Mouse (Mus musculus) gastrocnemius, adult 18-20 months (tissue): ENCODE measurements around the gene Smarcad1. TPM values are rescaled to one million over a fixed set of nuclear protein-coding genes. Genes with fewer than 3 reads are reported as not detected.
A peak's percentile ranks its signal among the peaks of the same experiment; 100 is the strongest.

Source experiments
- DNase-seq: peaks from one replicate; pipeline ENCODE4 v3.0.0; 2021; ENCODE audit warnings: low spot score
- total RNA-seq, 2 experiments: library from RNA; stranded (reverse); gene quantifications; 2 replicates each; pipeline ENCODE4 v1.2.3; 2021

Smarcad1 gene
- total RNA-seq, 2 experiments from 2014 or later = 9.1 to 9.6 TPM

DNA sequence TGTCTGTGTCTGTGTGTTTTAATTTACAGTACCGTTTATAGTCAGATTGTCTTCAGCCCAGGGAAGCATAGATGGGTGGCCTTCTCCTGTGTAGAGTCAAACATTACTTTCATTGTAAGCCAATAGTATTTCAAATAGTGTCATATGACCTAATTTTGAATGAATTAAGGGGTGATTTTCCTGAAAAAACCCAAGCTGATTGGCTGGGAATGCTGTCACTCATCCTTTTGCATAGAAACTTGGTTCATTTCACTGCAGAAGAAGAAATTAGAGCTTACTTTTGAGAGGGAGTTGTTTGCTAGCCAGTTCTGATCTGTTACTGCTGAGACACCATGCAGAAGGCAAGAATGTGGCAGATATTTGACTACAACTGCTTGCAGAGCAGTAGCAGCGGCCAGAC lies 32.8 kb downstream of the Smarcad1 start:
- DNase-seq = no peak

DNA sequence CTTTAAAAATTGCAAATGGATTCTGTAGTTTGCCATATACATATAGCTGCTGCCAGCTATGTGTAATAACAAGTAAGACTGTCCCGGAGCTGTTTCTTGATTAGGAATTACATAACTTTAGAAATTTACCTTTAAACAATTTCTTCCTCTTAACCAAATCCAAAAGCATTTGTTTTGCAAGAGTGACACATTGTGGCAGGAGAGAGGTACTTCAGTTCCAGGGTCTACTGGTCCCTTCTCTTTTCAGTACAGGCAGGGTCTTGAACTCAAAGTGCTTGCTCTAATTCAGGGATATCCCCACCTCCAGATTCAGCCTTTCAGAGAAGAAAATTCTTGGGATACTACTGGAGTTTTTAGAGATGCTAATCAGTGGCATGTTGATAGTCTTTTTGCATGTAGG lies 36.8 kb downstream of the Smarcad1 start:
- no peak for DNase-seq

DNA sequence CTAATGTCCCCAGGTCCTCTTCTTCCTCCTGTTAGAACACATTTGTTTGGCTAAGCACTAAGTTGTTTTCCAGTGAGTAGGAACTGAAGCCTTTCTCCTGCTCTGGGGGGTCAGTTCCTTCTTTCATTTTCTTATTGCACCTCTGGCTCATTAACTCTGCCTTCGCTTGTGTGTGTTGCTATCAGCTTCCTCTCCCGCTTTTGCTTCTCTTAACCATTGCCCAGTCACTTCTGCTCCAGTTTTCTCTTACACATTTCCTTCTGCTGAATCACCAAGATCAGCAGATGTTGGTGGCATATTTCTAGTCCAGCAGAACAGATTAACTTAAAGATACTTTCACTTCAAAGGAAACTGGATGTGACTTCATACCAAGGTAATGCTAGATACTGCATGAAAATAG lies 72.5 kb downstream of the Smarcad1 start:
- no peak for DNase-seq

DNA sequence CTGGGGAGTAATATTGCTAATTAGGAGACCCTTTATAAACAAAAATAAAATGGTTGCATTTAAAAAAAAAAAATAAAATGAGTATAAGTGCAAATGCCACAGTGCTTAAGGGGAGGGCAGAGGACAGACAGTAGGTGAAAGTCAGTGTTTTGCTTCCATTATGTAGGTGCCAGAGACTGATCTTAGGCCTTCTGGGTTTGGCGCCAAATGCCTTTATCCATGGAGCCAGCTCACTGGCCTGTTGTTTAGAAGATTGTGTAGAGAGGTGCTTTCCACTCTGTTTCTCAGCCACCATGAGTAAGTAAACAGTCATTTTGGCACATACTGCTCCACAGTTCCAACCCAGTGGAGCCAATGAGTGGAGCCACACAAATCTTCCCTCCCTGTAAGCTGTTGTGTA lies 75.2 kb downstream of the Smarcad1 start:
- DNase-seq = no peak

DNA sequence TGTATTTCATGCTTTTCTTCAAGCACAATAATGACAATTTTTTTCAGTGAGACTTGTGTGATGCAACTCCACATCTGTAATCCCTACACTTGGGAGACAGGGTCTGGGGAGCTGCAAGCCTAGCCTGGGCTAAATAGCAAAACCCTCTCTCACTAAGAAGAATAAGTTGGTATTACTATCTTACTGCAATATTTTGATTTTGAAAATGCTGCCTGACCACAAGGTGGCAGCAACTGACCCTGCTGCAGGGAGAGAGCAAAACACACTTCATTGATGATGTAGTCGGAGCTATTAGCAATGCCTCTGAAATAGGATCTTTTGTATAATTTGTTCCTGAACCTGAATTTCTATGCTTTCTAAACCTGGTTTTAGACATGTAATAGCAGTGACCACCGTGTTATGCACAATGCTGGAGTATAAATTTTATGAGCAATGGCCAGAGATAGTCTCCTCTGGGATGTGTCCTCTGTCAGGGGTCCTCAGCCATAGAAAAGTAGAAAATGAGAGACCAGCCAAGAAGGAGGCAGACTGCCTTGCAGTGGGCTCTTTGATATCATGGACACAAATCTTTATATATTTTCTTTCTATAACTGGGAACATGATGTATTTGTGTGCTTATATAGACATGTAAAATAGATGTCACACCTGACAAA lies 83.8 kb downstream of the Smarcad1 start:
- peak; percentile 18 for DNase-seq

DNA sequence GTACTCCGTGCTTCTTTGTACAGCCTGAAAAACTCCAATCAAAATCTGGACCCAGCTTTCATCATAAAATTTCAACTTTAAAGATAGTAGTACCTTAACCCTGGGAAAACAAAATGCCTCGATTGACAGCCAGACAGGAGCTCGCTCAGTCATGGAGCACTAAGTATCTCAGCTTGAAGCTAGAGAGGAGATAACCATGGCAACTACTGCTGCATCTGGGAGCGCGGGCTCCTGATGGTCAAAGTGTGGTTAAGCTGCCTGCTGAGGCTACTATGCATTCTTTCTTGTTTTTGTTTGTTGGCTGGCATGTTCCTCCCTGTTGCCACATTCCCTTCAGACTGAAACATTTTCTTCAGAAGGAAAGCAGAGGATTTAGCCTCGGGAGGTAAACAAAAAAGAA lies 90.0 kb downstream of the Smarcad1 start:
- no peak for DNase-seq

DNA sequence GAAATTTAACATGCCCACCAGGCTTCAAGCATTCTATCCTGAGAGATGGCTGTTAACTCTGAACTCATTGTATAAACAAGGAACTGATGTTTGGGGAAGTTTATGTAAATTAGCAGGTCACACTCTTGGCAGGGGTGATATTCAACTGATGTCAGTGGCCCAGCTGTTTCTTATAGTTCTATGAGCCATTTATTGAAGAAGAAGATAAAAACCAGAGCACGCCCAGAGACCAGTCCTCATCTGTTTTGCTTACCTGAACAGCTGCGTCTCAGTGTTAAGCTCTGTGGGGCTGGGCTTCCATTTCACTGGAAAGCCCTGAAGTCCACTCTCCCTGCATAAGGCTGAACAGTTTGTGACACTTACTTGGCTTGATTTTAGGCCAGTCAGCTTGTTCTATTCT lies 95.4 kb downstream of the Smarcad1 start:
- DNase-seq = no peak

DNA sequence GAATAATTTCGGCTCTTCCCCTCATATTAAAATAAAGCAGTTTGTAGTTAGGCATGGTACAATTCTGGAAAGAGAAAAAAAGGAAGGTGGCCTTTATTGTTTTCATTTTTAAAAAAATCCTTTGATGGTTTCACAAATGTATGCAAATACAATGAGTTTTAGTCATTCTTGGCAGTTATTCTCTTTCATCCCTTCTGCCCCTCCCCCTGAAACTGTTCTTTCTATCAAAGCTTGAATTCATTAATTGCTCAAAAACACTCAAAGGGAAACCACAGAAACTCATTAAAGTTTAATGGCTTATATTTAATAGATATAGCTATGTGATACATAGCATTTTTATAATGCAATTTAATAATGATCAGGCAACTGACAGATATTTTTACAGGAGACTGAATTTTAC lies 95.9 kb downstream of the Smarcad1 start:
- no peak for DNase-seq

DNA sequence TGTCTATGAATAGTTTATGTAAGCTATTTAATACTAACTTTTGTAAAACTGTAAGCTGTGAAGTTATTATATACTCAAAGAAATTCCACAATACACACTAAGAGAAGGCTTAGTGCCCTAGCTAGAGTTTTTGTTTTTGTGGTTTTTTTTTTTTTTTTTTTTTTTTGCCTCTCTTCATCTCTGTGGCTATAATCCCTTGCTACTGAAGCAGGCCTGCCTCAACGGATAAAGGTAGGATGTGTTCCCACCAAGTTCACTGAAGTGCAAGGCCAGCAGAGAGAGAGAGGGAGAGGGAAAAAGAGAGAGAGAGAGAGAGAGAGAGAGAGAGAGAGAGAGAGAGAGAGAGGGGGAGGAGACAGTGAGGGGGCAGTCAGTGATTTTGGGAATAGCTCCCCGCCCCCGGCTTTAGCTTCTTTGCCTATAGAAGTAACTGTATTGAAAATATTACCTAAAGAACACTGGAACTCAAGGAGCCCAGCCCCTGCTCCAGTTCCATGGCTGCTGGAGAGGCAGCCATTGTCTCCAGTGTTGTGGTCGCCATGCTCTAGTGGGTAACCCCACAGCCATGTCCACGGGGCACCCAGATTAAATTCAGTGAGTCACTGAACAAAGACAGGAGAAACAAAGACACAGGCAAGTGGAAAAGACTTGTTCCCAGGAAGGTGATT lies 97.8 kb downstream of the Smarcad1 start:
- DNase-seq = no peak

DNA sequence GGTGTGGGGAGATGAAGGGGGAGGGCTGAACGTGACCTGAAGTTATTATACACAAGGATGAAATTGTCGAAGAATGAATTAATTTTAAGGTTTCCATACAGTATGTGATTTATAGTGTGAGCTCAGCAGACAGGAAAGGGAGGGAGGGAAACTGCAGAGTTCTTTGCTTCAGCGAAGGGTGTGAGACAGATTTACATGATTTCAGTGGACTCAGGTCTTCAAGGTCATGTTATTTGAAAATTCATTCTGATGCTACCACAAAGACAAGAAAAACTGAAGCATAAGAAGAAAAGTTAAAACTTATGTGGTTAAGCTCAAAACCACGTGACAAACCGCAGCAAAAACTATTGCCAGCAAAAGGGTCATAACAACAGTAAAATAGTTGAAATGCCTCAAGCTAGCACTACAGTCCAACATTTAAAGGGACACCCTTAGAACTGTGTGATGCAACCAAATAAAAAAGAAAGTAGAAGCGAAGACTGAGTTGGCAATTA lies 98.4 kb downstream of the Smarcad1 start:
- DNase-seq = no peak

DNA sequence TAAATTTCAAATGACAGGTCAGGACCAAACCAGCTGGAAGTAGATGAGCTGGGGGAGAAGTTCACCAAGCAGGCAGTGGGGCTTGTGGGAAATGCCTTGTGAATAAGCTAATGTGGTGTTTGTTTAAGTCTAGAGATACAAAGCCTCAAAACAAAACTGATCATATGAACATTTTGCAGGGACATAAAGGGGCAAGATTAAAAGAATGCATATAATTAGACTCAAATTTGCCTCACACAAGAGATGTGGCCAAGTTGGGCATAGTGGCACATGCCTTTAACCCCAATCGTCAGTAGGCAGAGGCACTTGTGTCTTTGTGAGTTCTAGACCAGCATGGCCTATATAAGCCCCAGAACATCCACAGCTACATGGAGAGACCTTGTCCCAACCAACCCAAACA lies 99.9 kb downstream of the Smarcad1 start:
- no peak for DNase-seq

DNA sequence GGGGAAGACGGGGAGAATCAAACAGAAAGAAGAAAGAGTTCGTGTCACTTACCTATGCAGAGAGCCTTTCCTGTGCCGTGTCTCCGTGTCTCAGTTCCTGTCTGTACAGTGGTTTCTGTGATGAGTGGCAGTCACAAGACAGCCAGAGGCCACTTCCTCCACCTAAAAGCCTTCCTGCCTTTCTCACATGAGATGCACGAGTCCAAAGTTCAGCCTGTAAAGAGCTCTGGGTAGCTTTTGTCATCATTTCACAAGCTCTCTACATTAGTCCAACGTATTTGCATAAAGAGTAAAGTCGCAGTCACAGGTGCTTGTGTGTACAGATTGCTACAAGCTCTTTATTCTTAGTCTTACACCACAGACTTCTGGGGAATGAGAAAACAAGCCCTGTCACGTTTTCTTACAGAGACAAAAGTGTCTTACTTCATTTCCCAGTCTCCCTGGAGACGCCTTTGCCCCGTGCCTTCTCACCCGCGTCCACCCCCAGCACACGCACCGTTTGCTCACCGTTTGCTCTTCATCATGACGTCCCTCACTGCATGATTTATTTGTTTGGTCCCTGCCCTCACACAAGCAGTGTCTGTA lies 102.3 kb downstream of the Smarcad1 start, which contains the start of gene Hpgds:
Gene Hpgds (minus strand): TSS at position 288 of the 585 bp plus-strand sequence.
- DNase-seq = no peak

DNA sequence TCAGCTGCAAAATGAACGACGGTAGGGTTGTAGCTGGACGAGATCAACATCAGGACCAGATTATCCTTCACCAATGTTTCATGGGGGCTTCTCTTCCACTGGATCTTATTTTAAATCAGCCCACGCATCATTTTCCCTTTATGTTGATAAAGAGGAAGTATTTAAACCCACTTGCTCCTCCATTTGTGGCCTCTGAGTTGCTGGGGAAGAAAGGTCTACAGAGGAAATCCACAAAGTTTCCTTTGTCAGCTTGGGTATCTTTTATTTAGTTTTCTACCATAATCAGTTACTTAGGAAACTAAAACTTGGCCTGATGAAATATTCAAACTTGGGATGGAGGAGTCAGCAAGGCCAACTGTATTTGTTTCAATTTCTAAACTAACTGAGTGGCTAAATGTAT lies 104.0 kb downstream of the Smarcad1 start:
- DNase-seq = no peak

DNA sequence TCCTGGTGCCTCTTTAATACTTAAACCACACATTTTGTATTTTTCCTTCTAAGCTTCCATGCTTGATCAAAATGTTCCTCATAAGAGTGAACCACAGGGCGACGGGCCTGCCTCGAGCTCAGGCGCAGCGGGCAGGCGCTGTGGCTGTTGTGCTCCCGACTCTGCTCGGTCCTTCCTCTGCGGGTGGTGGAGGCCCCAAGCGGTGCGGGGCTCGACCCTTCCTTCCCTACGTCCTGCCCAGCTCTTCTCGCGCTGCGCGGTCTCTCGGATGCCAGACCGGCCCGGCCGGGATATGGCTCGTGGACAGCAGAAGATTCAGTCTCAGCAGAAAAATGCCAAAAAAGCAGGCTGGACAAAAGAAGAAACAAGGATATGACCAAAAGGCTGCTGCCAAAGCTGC lies 108.3 kb downstream of the Smarcad1 start:
- DNase-seq = no peak

DNA sequence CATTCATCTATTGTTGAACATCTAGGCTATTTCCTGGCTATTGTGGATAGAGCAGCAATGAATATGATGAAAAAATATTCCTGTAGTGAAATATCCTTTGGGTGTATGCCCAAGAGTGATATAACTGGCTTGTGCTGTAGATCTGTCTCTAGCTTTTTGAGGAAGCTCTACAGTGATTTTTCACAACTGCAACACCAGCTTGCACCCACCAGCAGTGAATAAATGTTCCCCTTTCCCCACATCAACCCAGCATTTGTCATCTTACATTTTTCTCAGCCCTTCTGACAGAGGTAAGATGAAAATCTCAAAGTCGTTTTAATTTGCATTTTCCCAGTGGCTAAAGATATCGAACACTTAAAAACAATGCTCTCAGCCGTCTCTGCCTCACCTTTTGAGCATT lies 111.2 kb downstream of the Smarcad1 start:
- no peak for DNase-seq

DNA sequence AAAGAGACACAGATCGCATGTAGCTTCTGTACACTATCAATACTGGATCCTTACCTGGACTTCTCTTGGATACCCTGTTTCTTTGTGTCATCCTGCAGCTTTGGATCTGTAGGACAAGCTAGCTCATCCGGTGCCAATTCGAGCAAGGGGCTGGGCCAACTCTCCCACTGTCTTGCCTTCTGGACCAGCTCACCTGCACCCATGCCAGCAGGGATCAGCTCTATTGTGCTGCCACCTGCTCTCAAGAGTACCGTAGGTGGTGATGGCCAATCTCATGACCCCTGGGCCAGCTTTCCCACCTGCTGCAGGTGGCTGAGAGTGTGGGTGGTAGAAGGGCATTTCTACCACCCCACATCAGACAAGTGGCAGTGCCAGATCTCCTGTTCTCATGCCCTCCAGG lies 114.7 kb downstream of the Smarcad1 start:
- no peak for DNase-seq

DNA sequence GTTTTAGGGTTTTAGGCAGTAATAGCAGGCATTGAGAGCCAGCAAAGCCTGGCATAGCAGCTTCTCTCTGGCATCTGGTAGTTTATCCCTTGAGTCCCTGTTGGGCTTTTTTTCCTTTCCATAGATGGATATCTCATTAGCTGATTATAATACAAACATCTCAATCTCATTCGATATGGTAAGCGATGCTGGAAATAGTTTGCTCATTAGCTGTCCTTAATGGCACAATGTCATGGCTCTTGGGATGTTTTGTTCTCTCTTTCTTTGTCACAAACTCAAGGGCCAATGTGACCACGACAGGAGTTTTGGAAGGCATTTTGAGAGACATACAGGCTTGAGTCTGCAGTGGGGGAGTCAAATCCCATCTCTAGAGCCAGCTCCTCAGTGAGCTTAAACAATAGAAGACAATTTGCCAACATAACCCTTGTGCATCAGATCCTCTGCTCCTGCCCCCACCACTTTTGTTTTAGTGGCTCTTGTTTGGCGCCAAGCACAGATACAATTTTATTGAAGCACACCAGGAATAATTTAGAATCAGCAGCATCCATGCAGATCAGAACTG lies 117.1 kb downstream of the Smarcad1 start:
- DNase-seq = no peak

DNA sequence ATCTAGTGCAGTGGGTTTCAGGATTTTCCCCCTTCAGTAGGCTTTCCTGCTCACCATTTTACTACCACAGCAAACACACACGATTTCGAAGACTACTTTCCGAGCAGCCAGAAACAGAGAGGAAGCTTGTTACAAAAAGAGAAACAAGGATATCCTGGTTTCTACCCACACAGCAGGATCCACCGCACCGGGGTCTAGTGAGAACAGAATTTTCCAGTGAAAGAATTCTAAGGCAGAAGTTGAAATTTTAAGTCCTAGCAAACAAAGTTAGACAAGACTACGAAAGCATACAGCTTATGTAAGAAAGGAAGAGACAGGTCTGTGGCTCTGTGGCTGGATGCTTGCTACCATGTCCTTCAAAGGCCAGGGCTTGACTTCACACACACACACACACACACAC lies 121.8 kb downstream of the Smarcad1 start:
- no peak for DNase-seq

DNA sequence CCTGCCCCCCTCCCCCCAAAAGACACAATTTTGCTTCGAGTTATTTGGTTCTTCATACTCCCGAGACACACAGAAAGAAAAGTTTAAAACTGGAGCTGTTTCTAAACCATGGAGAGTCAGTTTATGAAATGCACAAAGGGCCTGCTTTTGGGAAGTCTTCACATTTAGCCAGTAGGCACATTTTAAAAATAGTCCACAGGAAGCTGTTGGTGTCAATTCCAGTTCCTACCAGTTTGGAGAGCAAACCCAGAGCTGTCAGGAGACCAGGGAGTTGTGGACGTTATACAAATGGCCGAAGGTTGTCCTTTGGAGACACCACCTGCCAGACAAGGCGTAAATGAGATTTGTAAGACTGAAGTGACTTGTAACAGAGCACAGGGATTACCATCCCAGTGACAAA lies 122.6 kb downstream of the Smarcad1 start:
- no peak for DNase-seq
